Mouse (Mus musculus) midbrain, postnatal 0 days (tissue): Measurements from ENCODE around the gene Ranbp3l. TPM values are rescaled to one million over a fixed set of nuclear protein-coding genes. Genes with fewer than 3 reads are reported as not detected.
A peak's percentile ranks its signal among the peaks of the same experiment; 100 is the strongest.

Source experiments
- ATAC-seq: fragments of 200-750 bp; cut with Nextera tagmentation; 2 replicates; pipeline ENCODE4 v1.8.0; 2017; ENCODE audit warnings: moderate number of reproducible peaks, mild to moderate bottlenecking, moderate TSS enrichment, moderate library complexity; ENCODE audit not compliant: low FRiP score
- DNase-seq: peaks from one replicate; pipeline ENCODE4 v3.0.0-alpha.2; 2015; ENCODE audit warnings: low spot score
- H3K27ac ChIP-seq: fragments of 300-500 bp; sonication (generic); 2 replicates; pipeline ENCODE4 v1.5.1; 2014; ENCODE audit warnings: low read depth, mild to moderate bottlenecking, low read length, mixed read lengths
- H3K27me3 ChIP-seq: fragments of 300-500 bp; sonication (generic); 2 replicates; pipeline ENCODE4 v1.6.1; 2014; ENCODE audit warnings: low read length, control low read depth, mixed read lengths; ENCODE audit not compliant: insufficient read depth
- H3K36me3 ChIP-seq: fragments of 300-500 bp; sonication (generic); 2 replicates; pipeline ENCODE4 v1.6.1; 2014; ENCODE audit warnings: low read length, control low read depth, mixed read lengths; ENCODE audit not compliant: insufficient read depth
- H3K4me1 ChIP-seq: fragments of 300-500 bp; sonication (generic); 2 replicates; pipeline ENCODE4 v1.6.1; 2014; ENCODE audit warnings: mild to moderate bottlenecking, control low read depth, antibody characterized with exemption, low read length, mixed read lengths; ENCODE audit not compliant: insufficient read depth
- H3K4me2 ChIP-seq: fragments of 300-500 bp; sonication (generic); 2 replicates; pipeline ENCODE4 v1.6.1; 2014; ENCODE audit warnings: low read depth, mild to moderate bottlenecking, low read length, mixed read lengths; ENCODE audit not compliant: poor library complexity, severe bottlenecking
- H3K4me3 ChIP-seq: fragments of 300-500 bp; sonication (generic); 2 replicates; pipeline ENCODE4 v1.5.1; 2014; ENCODE audit warnings: low read depth, mild to moderate bottlenecking, low read length, moderate library complexity
- H3K9ac ChIP-seq: fragments of 300-500 bp; sonication (generic); replicated peaks from 2 replicates; pipeline ENCODE4 v1.6.1; 2014; ENCODE audit warnings: mild to moderate bottlenecking, low read length, moderate library complexity, mixed read lengths; ENCODE audit not compliant: poor library complexity, severe bottlenecking
- H3K9me3 ChIP-seq: fragments of 300-500 bp; sonication (generic); 2 replicates; pipeline ENCODE4 v1.6.1; 2016; ENCODE audit warnings: low read length, control low read depth
- CTCF ChIP-seq: IDR thresholded peaks from 2 replicates; pipeline ENCODE4 v1.5.1; 2016; ENCODE audit warnings: antibody characterized with exemption, mild to moderate bottlenecking
- WGBS: fragments of 180-500 bp; shearing (Covaris S2); extraction: QIAGEN DNeasy Blood & Tissue Kit; methylation state at CpG from one replicate; pipeline ENCODE4 v1.1.7; 2014; 5-methylcytosine and 5-hydroxymethylcytosine counted together
- polyA plus RNA-seq: library from polyadenylated mRNA; unstranded; fragments of >200 nt; fragmentation: Nextera tagmentation; extraction: Ambion mirVana; gene quantifications from 2 replicates; pipeline ENCODE4 v1.2.1, GENCODE M21; 2015
- total RNA-seq: library from RNA; depleted of rRNA; stranded (reverse); fragments of >200 nt; gene quantifications from 2 replicates; pipeline ENCODE4 v1.2.3, GENCODE M21; 2014

Ranbp3l gene
- total and polyA plus RNA-seq, 2 experiments from 2014 or later: 14.5 to 15.0 TPM

DNA sequence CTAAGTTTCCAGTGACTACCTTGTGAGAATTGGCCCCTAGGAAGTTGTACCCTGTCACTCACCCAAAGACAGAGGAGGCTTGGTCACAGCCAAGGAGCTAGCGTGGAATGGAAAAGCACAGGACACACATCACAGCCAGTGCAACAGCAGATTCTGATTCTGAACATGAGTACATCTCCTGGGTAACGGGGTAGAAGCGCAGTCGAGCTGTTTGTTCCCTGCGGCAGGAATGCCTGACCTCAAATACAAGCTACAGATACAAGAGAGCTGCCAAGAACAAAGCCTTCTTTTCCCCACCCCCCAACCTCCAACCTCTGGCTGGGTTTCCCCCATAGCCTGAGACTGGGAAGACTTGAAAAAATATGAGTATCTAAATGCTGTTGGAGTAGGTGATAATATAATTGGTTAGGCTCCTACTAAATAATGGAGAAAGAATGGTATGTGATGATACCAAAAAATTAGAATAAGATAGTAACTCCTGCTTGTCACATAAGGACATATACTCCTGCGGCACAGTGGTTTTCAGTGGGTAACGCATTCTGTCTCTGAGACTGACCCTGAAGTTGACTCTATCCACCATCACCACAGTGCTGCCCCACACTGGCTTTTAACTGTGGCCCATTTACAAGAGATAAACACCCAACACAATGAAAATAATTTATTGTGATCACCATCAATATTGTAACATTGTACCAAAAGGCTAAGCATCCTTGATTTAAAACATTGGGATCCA, 93.6 kb downstream of the Ranbp3l start:
- no peak overlapping the region for H3K9ac ChIP-seq
- H3K4me2 ChIP-seq: no peak overlapping the region
- H3K27me3 ChIP-seq: no peaks in the 10 kb centered on the region
- 35% methylated on average over 7 of the region's 7 CpGs for WGBS
- H3K4me1 ChIP-seq: no peaks in the 10 kb centered on the region
- no peak overlapping the region for H3K4me3 ChIP-seq
- ATAC-seq: peak; percentile 85
- no peaks in the 10 kb centered on the region for H3K36me3 ChIP-seq
- no peaks in the 10 kb centered on the region for H3K9me3 ChIP-seq
- no peak for TF ChIP-seq CTCF
- peak; percentile 77 for DNase-seq
- no peak overlapping the region for H3K27ac ChIP-seq

DNA sequence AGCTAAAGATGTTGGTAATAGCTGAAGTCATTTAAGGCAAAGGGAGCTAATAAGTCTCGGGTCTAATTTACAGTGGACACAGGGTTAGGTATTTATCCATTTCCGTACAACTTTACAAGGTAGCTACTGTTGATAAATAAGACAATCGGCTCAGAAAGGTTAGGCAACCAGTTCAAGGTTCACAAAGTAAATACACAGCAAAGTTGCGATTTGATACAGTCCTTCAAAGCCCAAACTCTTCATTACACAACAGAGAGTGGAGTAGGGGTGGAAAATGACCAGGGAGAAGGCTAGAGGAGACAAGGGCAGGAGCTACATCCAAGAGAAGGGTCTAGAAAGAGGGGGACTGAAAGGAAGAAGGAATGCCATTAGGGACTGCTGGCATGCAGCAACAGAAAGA, 101.1 kb downstream of the Ranbp3l start:
- Histone ChIP-seq H3K9me3 (no peaks in the 10 kb centered on the region), H3K4me3 (no peak overlapping the region), H3K9ac (no peak overlapping the region), H3K27me3 (peaks cover 3% of the 10 kb centered on the region; the same call in 1 of the 2 replicates), H3K4me1 (no peaks in the 10 kb centered on the region), H3K4me2 (no peak overlapping the region), H3K36me3 (no peaks in the 10 kb centered on the region), H3K27ac (no peak overlapping the region)
- ATAC-seq (no peak), DNase-seq (no peak)
- TF ChIP-seq CTCF: no peak
- WGBS: 93% methylated on average over 4 of the region's 4 CpGs

DNA sequence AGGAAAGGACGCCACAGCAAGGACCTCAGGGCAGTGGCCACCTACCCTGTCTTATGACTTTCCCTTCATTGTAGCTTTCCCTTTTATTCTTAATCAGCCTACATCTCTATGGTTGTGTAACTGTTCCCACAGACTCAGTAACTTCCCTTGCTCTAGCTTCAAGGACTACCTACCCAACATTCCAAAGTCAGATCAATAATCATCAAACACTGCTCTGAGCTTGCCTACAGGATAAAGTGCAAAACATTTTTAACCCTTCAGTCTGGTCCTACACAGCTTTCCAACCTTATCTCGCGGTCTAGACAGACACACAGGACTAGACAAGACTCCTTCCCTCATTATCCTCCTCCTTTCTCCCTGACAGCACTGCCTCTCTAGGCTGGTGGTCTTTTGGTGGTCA, 102.6 kb downstream of the Ranbp3l start:
- Histone ChIP-seq H3K4me3 (peak overlapping the region; percentile 96), H3K27ac (peak overlapping the region; percentile 67), H3K27me3 (peaks cover 3% of the 10 kb centered on the region; the same call in 1 of the 2 replicates), H3K4me1 (no peaks in the 10 kb centered on the region), H3K36me3 (no peaks in the 10 kb centered on the region), H3K9ac (0 out of 2 replicates have a peak overlapping the region, but pooled peaks have one; percentile 91), H3K4me2 (peak overlapping the region; percentile 82), H3K9me3 (no peaks in the 10 kb centered on the region)
- DNase-seq (no peak), ATAC-seq (no peak)
- TF ChIP-seq CTCF: no peak
- 3% methylated on average over 3 of the region's 3 CpGs for WGBS

GRCm38 (mm10) chr15:9070912-9071555, 103.3 kb downstream of the Ranbp3l start, which contains the start of gene Nadk2:
TSS of gene Nadk2 (plus strand) at chr15:9071260.
- Histone ChIP-seq H3K36me3 (no peaks in the 10 kb centered on the region), H3K4me2 (peak within 1 kb of the TSS; percentile 82), H3K4me3 (peak within 1 kb of the TSS; percentile 96), H3K9ac (peak within 1 kb of the TSS; percentile 91), H3K27me3 (peaks cover 3% of the 10 kb centered on the region; the same call in 1 of the 2 replicates), H3K4me1 (no peaks in the 10 kb centered on the region), H3K27ac (peak within 1 kb of the TSS; percentile 85), H3K9me3 (no peaks in the 10 kb centered on the region)
- ATAC-seq (peak; percentile 99), DNase-seq (peak; percentile 99)
- WGBS: under 1% methylated on average over 40 of the region's 54 CpGs
- no peak for TF ChIP-seq CTCF

DNA sequence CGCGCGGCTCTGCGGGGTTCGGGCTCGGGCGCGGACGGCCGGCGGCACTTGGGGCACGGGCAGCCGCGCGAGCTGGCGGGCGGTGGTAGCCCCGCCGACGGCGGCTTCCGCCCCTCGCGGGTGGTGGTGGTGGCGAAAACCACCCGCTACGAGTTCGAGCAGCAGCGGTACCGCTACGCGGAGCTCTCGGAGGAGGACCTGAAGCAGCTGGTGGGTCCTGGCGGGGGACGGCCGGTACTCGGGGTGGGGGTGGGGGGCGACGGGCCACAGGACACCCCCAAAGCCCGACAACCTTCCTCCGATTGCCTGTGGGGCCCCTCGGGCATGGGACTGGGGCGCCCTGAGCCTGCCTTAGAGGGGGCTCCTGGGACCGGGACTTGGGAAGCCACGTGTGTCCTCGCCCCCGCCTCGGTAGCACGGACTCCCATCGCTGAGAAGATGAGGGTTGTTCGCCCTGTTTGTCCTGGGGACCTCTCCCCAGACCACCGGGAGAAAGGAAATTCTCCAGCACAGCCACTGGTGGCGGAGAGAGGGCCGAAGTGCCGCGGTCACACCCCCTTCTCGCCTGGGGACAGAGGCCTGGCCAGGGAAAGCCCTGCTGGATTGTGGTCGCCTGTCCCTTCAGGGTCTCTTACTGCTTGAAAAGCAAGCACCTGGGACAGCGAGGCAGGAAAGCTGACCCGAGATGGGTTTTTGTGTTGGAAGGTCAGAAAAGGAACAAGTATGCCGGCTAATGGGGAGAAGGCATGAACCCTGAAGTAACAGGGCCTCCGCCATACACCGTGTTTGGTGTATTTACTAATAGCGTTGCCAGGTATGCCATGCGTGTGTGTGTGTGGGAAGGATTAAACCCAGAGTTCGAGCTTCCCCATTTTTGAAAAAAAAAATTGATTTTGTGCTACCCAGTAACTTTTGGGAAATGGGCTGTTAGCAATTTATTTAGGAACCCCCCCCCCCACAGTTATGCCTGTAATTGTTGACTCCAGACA, 104.1 kb downstream of the Ranbp3l start:
- Histone ChIP-seq H3K9ac (peak overlapping the region; percentile 91), H3K27ac (peak overlapping the region; percentile 85), H3K36me3 (no peaks in the 10 kb centered on the region), H3K4me3 (peak overlapping the region; percentile 96), H3K9me3 (no peaks in the 10 kb centered on the region), H3K27me3 (peaks cover 3% of the 10 kb centered on the region; the same call in 1 of the 2 replicates), H3K4me1 (no peaks in the 10 kb centered on the region), H3K4me2 (peak overlapping the region; percentile 82)
- DNase-seq: peak; percentile 47
- ATAC-seq: peak; percentile 67
- no peak for TF ChIP-seq CTCF
- under 1% methylated on average over 33 of the region's 66 CpGs for WGBS
